Mouse (Mus musculus) frontal cortex, postnatal 10 days (tissue): ENCODE data around the gene Gm20837.
"Not testable (repeated sequence)": the region's sequence is repeated elsewhere in the genome, so short reads cannot be mapped to it uniquely, and the experiment has no call there.

ENCODE experiments used
- DNase-seq, 2 experiments: peaks; one replicate each; pipeline ENCODE4 v3.0.0; 2022; ENCODE audit warnings: low spot score in 2 of 2, mixed read lengths in 1 of 2

Gm20837 gene

DNA sequence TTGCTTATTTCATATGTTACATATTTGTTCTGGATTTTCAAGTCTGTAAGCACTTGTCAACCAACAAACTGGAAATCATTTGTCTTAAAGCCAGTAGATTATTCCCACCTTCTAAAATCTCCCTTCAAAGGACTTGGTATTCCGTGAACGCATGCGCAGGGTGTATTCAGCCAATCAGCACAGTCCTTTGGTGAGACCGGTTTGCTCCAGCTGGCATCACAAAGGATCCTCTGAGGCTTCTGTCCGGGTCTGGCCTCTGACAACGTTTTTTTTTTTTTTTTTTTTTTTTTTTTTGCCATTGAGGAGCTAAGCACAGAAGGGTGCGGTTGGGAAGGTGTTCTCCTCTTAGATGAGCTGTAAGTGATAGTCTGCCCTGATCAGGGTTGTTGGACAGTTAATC, at the start of gene Gm20837:
TSS of gene Gm20837 (plus strand) at position 301 of the 400 bp plus-strand sequence.
- DNase-seq: not testable (repeated sequence)
